Mouse (Mus musculus) mesoderm, embryonic 11.5 days (tissue): ENCODE results near the gene Birc6.

Experiments
- DNase-seq: peaks from one replicate; pipeline ENCODE4 v3.0.0-alpha.2; 2012; ENCODE audit warnings: low read depth, low spot score

The Birc6 gene

GRCm38 (mm10) chr17:74707637-74708152 is 179.6 kb downstream of the Birc6 start:
- DNase-seq = no peak

- no peak for DNase-seq
Measured at GRCm38 (mm10) chr17:74710731-74711130, 182.6 kb downstream of the Birc6 start.

GRCm38 (mm10) chr17:74711627-74712026 is 183.5 kb downstream of the Birc6 start:
- no peak for DNase-seq

DNA sequence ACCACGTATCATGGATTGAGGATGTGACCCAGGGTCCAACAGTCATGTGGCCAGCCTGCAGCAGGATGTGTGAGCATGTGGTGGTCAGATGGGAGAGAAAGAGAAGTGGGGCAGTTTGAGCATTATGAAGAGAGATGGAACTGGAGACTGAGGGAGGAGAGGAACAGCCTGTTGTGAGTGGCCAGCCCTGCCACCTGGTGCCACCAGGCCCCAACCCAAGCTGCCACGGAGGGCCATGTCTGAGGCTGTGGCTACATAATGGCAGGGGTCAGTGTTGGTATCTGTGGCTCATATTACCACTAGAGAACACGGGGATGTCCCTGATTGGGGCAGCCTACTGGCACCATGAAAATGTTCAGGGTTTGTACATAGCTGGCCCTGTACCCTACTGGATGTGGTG is 187.0 kb downstream of the Birc6 start:
- no peak for DNase-seq

- DNase-seq = no peak
Measured at GRCm38 (mm10) chr17:74715724-74716123, 187.6 kb downstream of the Birc6 start.

DNA sequence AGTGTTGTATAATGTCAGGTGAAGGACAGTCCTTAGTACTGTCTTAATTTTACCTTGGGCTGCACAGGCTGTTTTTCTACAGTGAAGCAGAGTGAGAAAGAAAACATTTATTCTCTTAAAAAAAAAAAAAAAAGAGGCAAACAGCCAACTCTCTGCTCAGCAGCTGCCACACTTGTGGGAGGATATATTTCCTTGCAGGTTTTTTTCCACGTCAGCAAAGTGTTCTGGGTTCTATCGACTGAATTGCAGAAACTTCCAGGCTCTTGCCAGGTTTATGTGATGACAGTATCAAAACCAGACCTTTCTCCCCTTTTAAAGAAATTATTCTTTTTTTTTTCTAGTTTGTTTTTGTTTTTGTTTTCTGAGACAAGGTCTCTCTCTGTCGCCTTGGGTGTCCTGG is 188.5 kb downstream of the Birc6 start:
- no peak for DNase-seq

GRCm38 (mm10) chr17:74717091-74717617 is 189.1 kb downstream of the Birc6 start:
- DNase-seq = no peak

DNA sequence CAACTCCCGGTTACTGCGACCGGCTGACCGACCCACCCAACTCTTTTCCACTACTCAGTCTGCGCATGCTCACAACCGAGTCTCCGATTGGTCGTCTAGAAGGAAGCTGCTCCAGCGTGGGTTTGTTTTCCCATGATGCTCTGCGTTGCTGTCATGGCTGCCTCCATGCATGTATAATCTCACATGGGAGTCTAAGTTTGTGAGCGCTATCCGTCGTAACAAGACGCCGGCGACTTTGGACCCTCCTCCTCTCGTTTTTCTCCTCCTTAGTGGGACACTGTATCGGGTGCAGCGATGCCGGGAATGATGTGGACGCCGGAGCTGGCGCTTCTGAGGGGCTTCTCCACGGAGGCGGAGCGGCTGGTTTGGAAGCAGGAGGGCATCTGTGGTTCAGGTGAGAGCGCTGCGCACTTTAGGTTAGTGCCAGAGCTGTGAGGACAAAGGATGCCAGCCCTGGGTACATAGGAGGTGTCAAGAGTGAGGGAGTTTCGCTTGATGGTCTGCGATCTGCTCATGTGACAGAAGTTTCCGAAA is 189.6 kb downstream of the Birc6 start, which contains the start of gene Ttc27:
Gene Ttc27, plus strand, starts transcription at position 115 of the 534 bp plus-strand sequence.
- peak; percentile 99 for DNase-seq

GRCm38 (mm10) chr17:74732872-74733271 is 204.8 kb downstream of the Birc6 start:
- no peak for DNase-seq

- DNase-seq = no peak
Measured at GRCm38 (mm10) chr17:74735392-74735791, 207.3 kb downstream of the Birc6 start.

- DNase-seq = no peak
Measured at GRCm38 (mm10) chr17:74749659-74750058, 221.6 kb downstream of the Birc6 start.

GRCm38 (mm10) chr17:74751026-74751425 is 222.9 kb downstream of the Birc6 start:
- DNase-seq = no peak
